Mouse (Mus musculus) heart, postnatal 0 days (tissue): ENCODE measurements around the gene Cfap97d1.

Source experiments
- CTCF ChIP-seq: IDR thresholded peaks from 2 replicates; pipeline ENCODE4 v1.5.1; 2016; ENCODE audit warnings: antibody characterized with exemption, control low read depth, low read depth
- EP300 ChIP-seq: IDR thresholded peaks from 2 replicates; pipeline ENCODE4 v1.6.1; 2016; ENCODE audit warnings: antibody characterized with exemption, low read depth

DNA sequence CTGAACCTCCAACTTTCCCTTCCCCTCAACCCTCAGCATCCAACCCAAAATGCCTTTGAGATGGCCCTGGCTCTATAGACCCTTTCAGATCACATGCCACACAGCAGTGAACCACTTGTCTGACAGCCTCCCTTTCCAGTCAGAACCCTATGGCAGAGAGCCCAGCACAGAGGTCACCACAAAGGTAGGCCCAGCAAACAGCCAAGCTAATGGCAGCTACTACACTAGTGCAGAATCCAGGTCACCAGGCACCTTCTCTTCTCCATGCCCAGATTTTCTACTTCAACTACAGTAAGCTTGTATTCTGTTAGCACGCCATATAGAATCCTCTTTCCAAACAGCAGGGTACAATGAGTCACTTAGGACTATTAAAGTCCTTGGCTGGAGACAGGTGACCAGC, 32.1 kb downstream of the Cfap97d1 start:
- TF ChIP-seq CTCF (no peak), EP300 (no peak)
